Mouse (Mus musculus) layer of hippocampus, adult 8-10 months (tissue): ENCODE measurements at regions not wholly inside any gene's neighbourhood (a gene's known extent, or its start where the extent isn't known, plus 50 kb on each side); places are given as distances from the start of the nearest gene placed in this dataset.
A peak's percentile ranks its signal among the peaks of the same experiment; 100 is the strongest.
"Not testable (repeated sequence)": the region's sequence is repeated elsewhere in the genome, so short reads cannot be mapped to it uniquely, and the experiment has no call there.

ENCODE experiments used
- DNase-seq, 2 experiments: peaks; one replicate each; pipeline ENCODE4 v3.0.0; 2022; ENCODE audit warnings: low spot score in 2 of 2

GRCm38 (mm10) chr5:91892338-91892737 lies 70.5 kb downstream of the Rchy1 start:
- DNase-seq: no peak

- DNase-seq: no peak
These were observed 81.1 kb downstream of the Rchy1 start for GRCm38 (mm10) chr5:91881771-91882170.

- no peak for DNase-seq
These were observed 82.6 kb downstream of the Rchy1 start for GRCm38 (mm10) chr5:91880231-91880630.

- DNase-seq: no peak
These were observed 84.2 kb downstream of the Rchy1 start for GRCm38 (mm10) chr5:91878627-91879026.

- no peak for DNase-seq
These were observed 86.2 kb downstream of the Rchy1 start for GRCm38 (mm10) chr5:91876682-91877031.

- DNase-seq: no peak
These were observed 86.8 kb downstream of the Rchy1 start for GRCm38 (mm10) chr5:91875875-91876681.

GRCm38 (mm10) chr5:91872816-91873215 lies 90.1 kb downstream of the Rchy1 start:
- DNase-seq: no peak

- no peak for DNase-seq
These were observed 93.1 kb downstream of the Rchy1 start for GRCm38 (mm10) chr5:91869791-91870190.

- DNase-seq: no peak
These were observed 96.7 kb downstream of the Rchy1 start for GRCm38 (mm10) chr5:91866184-91866583.

- no peak for DNase-seq
These were observed 97.5 kb downstream of the Rchy1 start for GRCm38 (mm10) chr5:91865365-91865764.

GRCm38 (mm10) chr5:91862843-91863242 lies 100.0 kb downstream of the Rchy1 start:
- DNase-seq: no peak

- DNase-seq: no peak
These were observed 100.6 kb downstream of the Rchy1 start for GRCm38 (mm10) chr5:91862243-91862642.

- peak; percentile 18 to 24 for DNase-seq
These were observed 101.3 kb downstream of the Rchy1 start for GRCm38 (mm10) chr5:91861440-91862187.

- DNase-seq: no peak
These were observed 102.4 kb downstream of the Rchy1 start for GRCm38 (mm10) chr5:91860489-91860888.

GRCm38 (mm10) chr5:91852330-91852729 lies 110.5 kb downstream of the Rchy1 start:
- no peak for DNase-seq

GRCm38 (mm10) chr5:91850862-91851569 lies 111.9 kb downstream of the Rchy1 start:
- not testable (repeated sequence) for DNase-seq

- no peak for DNase-seq
These were observed 112.4 kb downstream of the Rchy1 start for GRCm38 (mm10) chr5:91850440-91850839.

GRCm38 (mm10) chr5:91849533-91849932 lies 113.3 kb downstream of the Rchy1 start:
- no peak for DNase-seq

GRCm38 (mm10) chr5:91849114-91849513 lies 113.8 kb downstream of the Rchy1 start:
- DNase-seq: no peak

GRCm38 (mm10) chr5:91848528-91848927 lies 114.3 kb downstream of the Rchy1 start:
- no peak for DNase-seq

GRCm38 (mm10) chr5:91843044-91843443 lies 119.8 kb downstream of the Rchy1 start:
- no peak for DNase-seq

GRCm38 (mm10) chr5:91841066-91841465 lies 121.8 kb downstream of the Rchy1 start:
- DNase-seq: no peak
